Mouse (Mus musculus): ENCODE results near the gene Agbl2. TPM values are rescaled to one million over a fixed set of nuclear protein-coding genes. Genes with fewer than 3 reads are reported as not detected.
"Not testable (repeated sequence)": the region's sequence is repeated elsewhere in the genome, so short reads cannot be mapped to it uniquely, and the experiment has no call there.

The Agbl2 gene
- polyA plus RNA-seq, 1 experiment: 2.2 TPM

DNA sequence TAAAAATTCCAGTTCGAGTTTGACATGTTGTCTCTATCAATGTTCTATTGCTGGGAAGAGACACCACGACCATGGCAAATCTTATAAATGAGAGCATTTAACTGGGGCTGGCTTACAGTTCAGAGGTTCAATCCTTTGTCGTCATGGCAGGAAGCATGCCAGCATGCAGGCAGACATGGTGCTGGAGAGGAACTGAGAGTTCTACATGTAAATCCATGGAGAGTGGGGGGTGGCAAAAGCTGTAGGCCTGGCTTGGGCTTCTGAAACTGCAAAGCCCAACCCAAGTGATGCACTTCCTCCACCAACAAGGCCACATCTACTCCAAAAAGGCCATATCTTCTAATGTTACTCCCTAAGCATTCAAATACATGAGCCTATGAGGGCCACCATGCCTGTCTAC, 38.4 kb downstream of the Agbl2 start:
- Histone ChIP-seq H3K27ac (ENCODE audit: insufficient read depth, low read length) (no peak overlapping the region), H3K4me3 (ENCODE audit: low read depth, low read length) (no peak overlapping the region), H3K27me3 (ENCODE audit: control insufficient read depth, insufficient read depth, low read length, poor library complexity, severe bottlenecking) (no peaks in the 10 kb centered on the region), H3K36me3 (ENCODE audit: control insufficient read depth, insufficient read depth, low read length, poor library complexity, severe bottlenecking) (no peaks in the 10 kb centered on the region), H3K9me3 (replicated peaks; ENCODE audit: control insufficient read depth, insufficient read depth, low read length, poor library complexity, severe bottlenecking) (no peaks in the 10 kb centered on the region), H3K9ac (ENCODE audit: low read depth, poor library complexity, severe bottlenecking) (no peak overlapping the region), H3K4me1 (ENCODE audit: control insufficient read depth, insufficient read depth, low read length) (peaks cover 4% of the 10 kb centered on the region)
- TF ChIP-seq EP300 (IDR thresholded peaks at IDR 0.05; ENCODE audit: insufficient read depth, low read depth, low read length) (no peak), CTCF (IDR thresholded peaks at IDR 0.05; ENCODE audit: low read depth, low read length) (no peak), POLR2A (IDR thresholded peaks at IDR 0.05; ENCODE audit: insufficient read depth, low read length) (no peak)

DNA sequence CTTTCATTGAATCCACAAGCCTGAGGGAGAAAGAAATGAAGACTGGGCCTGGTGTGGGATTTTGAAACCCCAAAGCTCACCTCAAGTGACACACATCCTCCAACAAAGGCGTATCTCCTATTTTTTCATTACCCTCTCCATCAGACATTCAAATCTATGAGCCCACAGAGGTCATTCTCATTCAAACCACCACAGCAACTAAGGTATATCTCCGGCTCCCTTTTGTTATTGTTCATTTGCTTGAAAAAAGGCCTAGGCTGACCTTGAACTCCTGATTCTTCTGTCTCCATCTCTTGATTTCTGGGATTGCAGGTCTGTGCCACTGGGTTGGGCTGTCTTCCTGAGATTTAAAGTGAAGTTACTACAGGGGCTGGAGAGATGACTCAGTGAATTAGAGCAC, 40.5 kb downstream of the Agbl2 start:
- peak overlapping the region; percentile 32; the same call in 1 of the 2 replicates for H3K27ac ChIP-seq (ENCODE audit: insufficient read depth, low read length)
- H3K9me3 ChIP-seq (replicated peaks; ENCODE audit: control insufficient read depth, insufficient read depth, low read length, poor library complexity, severe bottlenecking): no peaks in the 10 kb centered on the region
- no peak overlapping the region for H3K9ac ChIP-seq (ENCODE audit: low read depth, poor library complexity, severe bottlenecking)
- H3K4me1 ChIP-seq (ENCODE audit: control insufficient read depth, insufficient read depth, low read length): peaks cover 4% of the 10 kb centered on the region
- no peaks in the 10 kb centered on the region for H3K36me3 ChIP-seq (ENCODE audit: control insufficient read depth, insufficient read depth, low read length, poor library complexity, severe bottlenecking)
- H3K27me3 ChIP-seq (ENCODE audit: control insufficient read depth, insufficient read depth, low read length, poor library complexity, severe bottlenecking): no peaks in the 10 kb centered on the region
- TF ChIP-seq CTCF (IDR thresholded peaks at IDR 0.05; ENCODE audit: low read depth, low read length) (no peak), EP300 (IDR thresholded peaks at IDR 0.05; ENCODE audit: insufficient read depth, low read depth, low read length) (no peak), POLR2A (IDR thresholded peaks at IDR 0.05; ENCODE audit: insufficient read depth, low read length) (no peak)
- no peak overlapping the region for H3K4me3 ChIP-seq (ENCODE audit: low read depth, low read length)

DNA sequence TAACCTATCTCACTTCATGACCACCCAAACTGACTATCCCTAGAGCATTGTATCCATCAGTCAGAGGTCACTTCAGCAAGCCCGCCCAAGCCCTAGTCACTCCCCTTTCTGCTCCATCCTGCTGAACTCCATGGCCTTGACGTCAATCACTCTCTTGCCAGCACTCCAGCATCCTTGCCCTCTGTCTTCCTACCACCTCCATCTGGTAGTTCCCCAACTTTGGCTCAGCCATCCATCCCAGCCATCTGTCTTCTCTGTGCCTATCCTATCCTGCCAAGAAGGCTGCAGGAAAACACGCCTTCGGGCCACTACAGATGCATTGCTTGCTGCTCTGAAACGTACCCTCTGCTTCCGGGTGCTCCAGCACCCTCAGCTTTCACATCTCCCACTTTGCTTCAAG, 41.3 kb downstream of the Agbl2 start:
- no peak overlapping the region for H3K9ac ChIP-seq (ENCODE audit: low read depth, poor library complexity, severe bottlenecking)
- no peaks in the 10 kb centered on the region for H3K27me3 ChIP-seq (ENCODE audit: control insufficient read depth, insufficient read depth, low read length, poor library complexity, severe bottlenecking)
- H3K4me3 ChIP-seq (ENCODE audit: low read depth, low read length): no peak overlapping the region
- H3K27ac ChIP-seq (ENCODE audit: insufficient read depth, low read length): no peak overlapping the region
- no peaks in the 10 kb centered on the region for H3K36me3 ChIP-seq (ENCODE audit: control insufficient read depth, insufficient read depth, low read length, poor library complexity, severe bottlenecking)
- H3K4me1 ChIP-seq (ENCODE audit: control insufficient read depth, insufficient read depth, low read length): peaks cover 4% of the 10 kb centered on the region
- TF ChIP-seq EP300 (IDR thresholded peaks at IDR 0.05; ENCODE audit: insufficient read depth, low read depth, low read length) (no peak), POLR2A (IDR thresholded peaks at IDR 0.05; ENCODE audit: insufficient read depth, low read length) (no peak), CTCF (IDR thresholded peaks at IDR 0.05; ENCODE audit: low read depth, low read length) (no peak)
- H3K9me3 ChIP-seq (replicated peaks; ENCODE audit: control insufficient read depth, insufficient read depth, low read length, poor library complexity, severe bottlenecking): no peaks in the 10 kb centered on the region

DNA sequence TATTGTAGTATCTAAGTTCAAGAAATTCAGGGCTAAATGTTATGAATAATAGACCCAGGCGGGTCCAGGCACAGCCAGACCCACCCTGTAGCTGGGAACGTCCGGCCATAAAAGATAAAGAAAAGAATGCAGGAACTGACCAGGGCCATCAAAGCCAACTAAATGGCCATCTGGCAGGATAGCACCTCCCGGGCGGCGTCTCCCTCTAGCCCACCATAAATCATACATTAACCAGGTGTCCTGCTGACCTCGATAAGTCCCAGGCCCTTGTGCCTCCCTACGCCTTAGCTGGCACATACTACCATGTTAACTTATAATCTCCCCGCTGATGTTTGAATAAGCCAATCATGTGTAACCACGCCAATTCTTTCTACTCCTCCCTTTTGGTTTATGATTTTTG, 42.0 kb downstream of the Agbl2 start:
- not testable (repeated sequence) for H3K9me3 ChIP-seq (replicated peaks; ENCODE audit: control insufficient read depth, insufficient read depth, low read length, poor library complexity, severe bottlenecking); H3K4me1 ChIP-seq (ENCODE audit: control insufficient read depth, insufficient read depth, low read length); H3K36me3 ChIP-seq (ENCODE audit: control insufficient read depth, insufficient read depth, low read length, poor library complexity, severe bottlenecking); H3K9ac ChIP-seq (ENCODE audit: low read depth, poor library complexity, severe bottlenecking); H3K4me3 ChIP-seq (ENCODE audit: low read depth, low read length); H3K27me3 ChIP-seq (ENCODE audit: control insufficient read depth, insufficient read depth, low read length, poor library complexity, severe bottlenecking); H3K27ac ChIP-seq (ENCODE audit: insufficient read depth, low read length)

DNA sequence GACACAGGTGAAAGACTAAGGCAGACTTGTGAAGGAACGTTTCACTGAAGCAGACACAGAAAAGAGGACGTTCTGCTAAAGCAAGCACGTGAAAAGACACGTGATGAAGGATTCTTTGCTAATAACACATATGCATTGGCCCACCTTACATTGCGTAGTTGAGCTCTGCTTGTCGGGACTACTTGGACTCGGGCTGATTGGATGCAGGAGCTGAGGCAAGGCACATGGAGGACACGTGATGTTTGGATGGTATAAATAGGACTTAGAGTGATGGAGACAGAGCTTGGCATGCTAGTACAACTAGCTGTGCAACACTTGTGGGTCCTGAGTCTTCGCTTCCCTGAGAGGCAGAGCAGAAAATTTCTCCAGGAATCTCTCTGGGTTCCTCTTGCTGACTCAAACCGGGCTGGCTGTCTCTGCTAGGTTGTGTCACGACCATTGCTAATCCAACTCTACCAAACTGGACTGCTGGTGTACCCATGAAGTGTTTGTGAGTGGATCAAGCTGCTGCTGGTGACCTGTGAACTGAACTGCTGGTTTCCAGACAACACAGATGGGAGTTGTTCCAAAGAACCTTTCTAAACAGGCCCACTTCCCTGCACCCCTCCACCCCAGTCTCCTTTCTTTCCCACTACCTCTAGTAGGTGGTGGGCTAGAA, 43.1 kb downstream of the Agbl2 start:
- no peak overlapping the region for H3K4me3 ChIP-seq (ENCODE audit: low read depth, low read length)
- TF ChIP-seq POLR2A (IDR thresholded peaks at IDR 0.05; ENCODE audit: insufficient read depth, low read length): no peak
- TF ChIP-seq EP300 (IDR thresholded peaks at IDR 0.05; ENCODE audit: insufficient read depth, low read depth, low read length): no peak
- TF ChIP-seq CTCF (IDR thresholded peaks at IDR 0.05; ENCODE audit: low read depth, low read length): no peak
- H3K4me1 ChIP-seq (ENCODE audit: control insufficient read depth, insufficient read depth, low read length): peaks cover 4% of the 10 kb centered on the region
- H3K36me3 ChIP-seq (ENCODE audit: control insufficient read depth, insufficient read depth, low read length, poor library complexity, severe bottlenecking): no peaks in the 10 kb centered on the region
- no peaks in the 10 kb centered on the region for H3K27me3 ChIP-seq (ENCODE audit: control insufficient read depth, insufficient read depth, low read length, poor library complexity, severe bottlenecking)
- no peaks in the 10 kb centered on the region for H3K9me3 ChIP-seq (replicated peaks; ENCODE audit: control insufficient read depth, insufficient read depth, low read length, poor library complexity, severe bottlenecking)
- H3K9ac ChIP-seq (ENCODE audit: low read depth, poor library complexity, severe bottlenecking): no peak overlapping the region
- no peak overlapping the region for H3K27ac ChIP-seq (ENCODE audit: insufficient read depth, low read length)

DNA sequence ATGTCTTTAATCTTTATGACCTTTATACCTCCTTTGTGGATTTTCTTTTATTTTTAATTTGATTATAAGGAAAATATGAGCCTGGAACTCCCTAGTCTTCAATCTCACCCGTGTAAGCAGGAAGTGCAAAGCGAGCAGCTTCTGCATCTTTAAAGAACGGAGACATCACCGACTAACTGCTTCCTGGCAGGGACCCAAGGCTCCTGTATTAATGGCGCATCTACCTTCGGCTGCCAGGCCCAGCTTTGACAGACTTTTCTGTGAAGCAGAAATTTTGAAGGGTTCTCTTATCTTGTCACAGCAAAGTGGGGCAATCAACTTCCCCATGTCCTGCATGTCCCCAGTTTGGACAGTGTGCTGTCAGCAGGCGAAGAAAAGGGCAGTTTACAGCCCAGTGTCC, 46.2 kb downstream of the Agbl2 start:
- TF ChIP-seq POLR2A (IDR thresholded peaks at IDR 0.05; ENCODE audit: insufficient read depth, low read length) (no peak), CTCF (IDR thresholded peaks at IDR 0.05; ENCODE audit: low read depth, low read length) (no peak), EP300 (IDR thresholded peaks at IDR 0.05; ENCODE audit: insufficient read depth, low read depth, low read length) (no peak)
- H3K9me3 ChIP-seq (replicated peaks; ENCODE audit: control insufficient read depth, insufficient read depth, low read length, poor library complexity, severe bottlenecking): no peaks in the 10 kb centered on the region
- no peak overlapping the region for H3K9ac ChIP-seq (ENCODE audit: low read depth, poor library complexity, severe bottlenecking)
- H3K4me1 ChIP-seq (ENCODE audit: control insufficient read depth, insufficient read depth, low read length): peaks cover 2% of the 10 kb centered on the region
- no peak overlapping the region for H3K4me3 ChIP-seq (ENCODE audit: low read depth, low read length)
- no peaks in the 10 kb centered on the region for H3K27me3 ChIP-seq (ENCODE audit: control insufficient read depth, insufficient read depth, low read length, poor library complexity, severe bottlenecking)
- H3K36me3 ChIP-seq (ENCODE audit: control insufficient read depth, insufficient read depth, low read length, poor library complexity, severe bottlenecking): no peaks in the 10 kb centered on the region
- no peak overlapping the region for H3K27ac ChIP-seq (ENCODE audit: insufficient read depth, low read length)
